Mouse (Mus musculus) small intestine, adult 2 months (tissue): Measurements from ENCODE around the gene Siah3. TPM values are rescaled to one million over a fixed set of nuclear protein-coding genes. Genes with fewer than 3 reads are reported as not detected.

Experiments used
- H3K27ac ChIP-seq: fragments of 200-500 bp; 2 replicates; pipeline ENCODE4 v1.5.1; 2012; ENCODE audit warnings: low read depth, low read length, control low read depth, inconsistent platforms; ENCODE audit not compliant: insufficient read depth
- H3K27me3 ChIP-seq: fragments of 200-500 bp; 2 replicates; pipeline ENCODE4 v1.6.1; 2012; ENCODE audit warnings: mild to moderate bottlenecking, moderate library complexity, low read length, inconsistent platforms; ENCODE audit not compliant: control insufficient read depth, insufficient read depth
- H3K36me3 ChIP-seq: fragments of 200-500 bp; 2 replicates; pipeline ENCODE4 v1.6.1; 2012; ENCODE audit warnings: mild to moderate bottlenecking, low read length, control low read depth, inconsistent platforms; ENCODE audit not compliant: control insufficient read depth, insufficient read depth
- H3K4me1 ChIP-seq: fragments of 200-500 bp; 2 replicates; pipeline ENCODE4 v1.6.1; 2012; ENCODE audit warnings: low read length, inconsistent platforms, mixed read lengths; ENCODE audit not compliant: control insufficient read depth, insufficient read depth, insufficient read length
- H3K4me3 ChIP-seq: fragments of 200-500 bp; 2 replicates; pipeline ENCODE4 v1.5.1; 2012; ENCODE audit warnings: low read depth, mild to moderate bottlenecking, control low read depth, inconsistent platforms, low read length, moderate library complexity
- CTCF ChIP-seq: fragments of 200-500 bp; IDR thresholded peaks from 2 replicates; pipeline ENCODE4 v1.5.1; 2012; ENCODE audit warnings: low read depth, mild to moderate bottlenecking, control low read depth, inconsistent platforms, low read length, moderate library complexity, mixed read lengths; ENCODE audit not compliant: insufficient replicate concordance, insufficient read length; ENCODE audit errors: extremely low read depth
- POLR2A ChIP-seq: fragments of 200-500 bp; IDR thresholded peaks from 2 replicates; pipeline ENCODE4 v1.6.1; 2012; ENCODE audit warnings: low read depth, mild to moderate bottlenecking, control low read depth, inconsistent platforms, low read length, moderate library complexity
- WGBS: fragments of 180-500 bp; shearing (Covaris S2); methylation state at CpG from one replicate; pipeline ENCODE4 v1.1.7; 2018; 5-methylcytosine and 5-hydroxymethylcytosine counted together
- polyA plus RNA-seq: library from polyadenylated mRNA; depleted of rRNA; stranded (reverse); fragments of >200 nt; gene quantifications from 2 replicates; pipeline ENCODE4 v1.2.3, GENCODE M21; 2012

Gene Siah3
- polyA plus RNA-seq, 1 experiment, result 0.04 TPM

DNA sequence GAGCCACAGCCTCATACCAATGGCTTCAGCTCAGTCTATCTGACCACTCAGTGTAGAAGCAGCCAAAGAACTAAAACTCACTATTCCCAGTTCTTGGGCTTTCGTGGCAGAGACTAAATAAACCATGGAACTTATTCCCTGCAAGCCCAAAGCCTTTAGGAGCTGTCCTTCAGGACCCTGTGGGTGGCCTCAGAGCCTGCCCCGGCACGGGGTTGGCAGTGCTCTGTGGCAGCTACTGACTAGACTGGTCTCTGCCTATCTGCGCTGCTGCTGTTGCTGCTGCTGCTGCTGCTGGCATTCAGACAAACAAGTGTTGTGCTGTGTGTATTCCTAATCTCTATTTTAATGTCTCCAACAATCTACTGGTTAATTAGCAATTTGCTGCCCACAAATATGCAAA is 1.1 kb upstream of the Siah3 start:
- 15% methylated on average over 4 of the region's 4 CpGs for WGBS

DNA sequence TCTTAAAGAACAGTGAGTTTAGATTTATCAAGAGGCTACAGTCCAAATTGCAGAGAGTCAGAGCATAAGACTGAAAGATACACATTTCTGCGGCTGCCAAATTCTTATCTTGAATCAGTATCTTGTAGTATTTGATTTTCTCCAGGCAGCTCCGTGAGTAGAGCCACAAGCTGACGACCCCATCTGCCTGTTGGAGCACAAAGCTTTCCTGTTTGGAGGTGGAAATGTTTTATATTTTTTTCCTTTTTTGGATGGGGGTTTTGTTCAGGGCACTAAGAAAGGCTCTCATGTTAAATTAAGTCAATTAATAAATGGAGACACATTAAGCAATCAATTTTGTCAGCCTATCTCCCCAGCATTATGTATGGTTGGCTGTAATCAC is 430 bp upstream of the Siah3 start:
- H3K27me3 ChIP-seq, result peaks cover 2% of the 10 kb centered on the region; the same call in 1 of the 2 replicates
- no peak overlapping the region for H3K27ac ChIP-seq
- WGBS, result 10% methylated on average over 3 of the region's 3 CpGs
- H3K4me1 ChIP-seq, result no peaks in the 10 kb centered on the region
- H3K4me3 ChIP-seq, result no peak overlapping the region
- TF ChIP-seq POLR2A (no peak), CTCF (no peak)
- H3K36me3 ChIP-seq, result no peaks in the 10 kb centered on the region

More for the DNA sequence above, 1.1 kb upstream of the Siah3 start:
- Histone ChIP-seq H3K4me3 (no peak overlapping the region), H3K36me3 (no peaks in the 10 kb centered on the region), H3K27ac (no peak overlapping the region), H3K27me3 (peaks cover 2% of the 10 kb centered on the region; the same call in 1 of the 2 replicates), H3K4me1 (no peaks in the 10 kb centered on the region)
- TF ChIP-seq POLR2A (no peak), CTCF (no peak)

DNA sequence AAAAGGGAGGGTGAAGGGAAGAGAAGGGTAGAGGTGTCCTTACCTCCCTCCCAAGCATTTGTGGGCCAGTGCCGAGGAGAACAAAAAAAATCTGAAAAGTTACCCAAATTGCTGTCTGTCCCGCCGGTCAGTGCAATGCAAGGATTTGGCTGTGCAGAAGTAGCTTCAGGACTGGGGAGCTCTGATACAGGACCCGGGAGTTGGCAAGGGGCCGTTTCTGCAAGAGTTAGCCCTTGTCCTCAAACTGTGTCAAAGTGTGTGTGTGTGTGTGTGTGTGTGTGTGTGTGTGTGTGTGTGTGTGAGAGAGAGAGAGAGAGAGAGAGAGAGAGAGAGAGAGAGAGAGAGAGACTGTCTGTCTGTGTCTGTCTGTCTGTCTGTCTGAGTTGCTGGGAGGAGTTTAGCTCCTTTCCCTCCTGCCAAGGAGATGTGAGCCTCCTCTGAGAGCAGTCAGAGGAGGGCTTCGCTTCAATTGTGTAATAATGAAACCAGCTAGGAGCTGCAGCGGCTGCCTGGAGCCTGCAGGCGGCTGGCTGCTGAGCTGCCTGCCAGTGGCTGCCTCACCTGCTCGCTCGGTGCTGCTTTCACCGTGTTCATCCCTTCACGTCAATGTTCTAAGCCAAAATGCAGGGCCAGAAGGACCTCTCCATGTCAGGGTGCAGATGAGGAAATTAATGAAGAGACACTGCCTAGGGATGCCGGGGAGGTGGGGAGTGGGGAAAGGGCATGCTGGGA is 873 bp downstream of the Siah3 start:
- peaks cover 2% of the 10 kb centered on the region; the same call in 1 of the 2 replicates for H3K27me3 ChIP-seq
- H3K36me3 ChIP-seq, result no peaks in the 10 kb centered on the region
- no peak for TF ChIP-seq POLR2A
- TF ChIP-seq CTCF, result 0 out of 2 replicates have a peak, but pooled peaks have one; percentile 9
- no peaks in the 10 kb centered on the region for H3K4me1 ChIP-seq
- no peak overlapping the region for H3K27ac ChIP-seq
- peak overlapping the region; percentile 14 for H3K4me3 ChIP-seq
- 4% methylated on average over 13 of the region's 13 CpGs for WGBS

DNA sequence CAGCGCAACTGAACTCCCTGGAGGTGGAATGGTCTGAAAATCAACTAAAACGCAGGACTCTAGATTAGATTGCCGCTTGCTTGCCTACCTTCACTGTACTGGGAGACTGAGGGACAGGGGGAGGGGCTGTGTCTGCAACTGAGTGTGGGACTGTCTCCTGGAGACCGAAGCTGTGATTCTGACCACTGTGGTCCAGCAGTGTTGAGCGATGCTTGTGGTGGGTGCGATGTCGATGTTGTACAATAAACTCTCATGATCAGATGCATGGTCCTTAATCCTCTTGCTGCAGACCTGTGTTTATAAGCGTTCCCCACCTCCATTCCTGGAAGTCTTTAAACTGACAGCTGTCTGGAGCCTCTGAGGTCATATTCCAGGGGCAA is 1.4 kb downstream of the Siah3 start:
- Histone ChIP-seq H3K27ac (no peak overlapping the region), H3K4me3 (no peak overlapping the region)

DNA sequence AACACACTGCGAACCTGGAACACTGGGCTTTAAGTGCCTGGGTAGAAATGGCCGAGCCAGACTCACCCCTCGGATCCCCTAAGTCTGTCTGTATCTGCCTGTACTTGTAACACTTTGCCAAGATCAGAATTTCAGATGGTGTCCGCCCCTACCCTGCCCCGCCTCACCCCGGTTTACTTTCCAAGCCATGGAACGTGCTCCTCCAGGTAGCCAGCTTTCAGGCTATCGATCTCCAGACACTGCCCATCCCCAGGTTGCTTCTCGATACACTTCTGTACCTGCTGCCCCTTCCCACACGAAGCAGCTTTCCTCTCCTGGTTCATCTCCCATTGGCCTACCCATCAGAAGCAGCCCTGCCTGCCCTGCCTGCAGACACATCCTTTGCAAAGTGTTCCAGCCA is 3.6 kb downstream of the Siah3 start:
- WGBS, result 73% methylated on average over 10 of the region's 10 CpGs
- Histone ChIP-seq H3K36me3 (no peaks in the 10 kb centered on the region), H3K27me3 (peaks cover 2% of the 10 kb centered on the region; the same call in 1 of the 2 replicates), H3K4me3 (no peak overlapping the region), H3K4me1 (no peaks in the 10 kb centered on the region), H3K27ac (no peak overlapping the region)
- no peak for TF ChIP-seq CTCF
- TF ChIP-seq POLR2A, result no peak

More for the DNA sequence above, 1.4 kb downstream of the Siah3 start:
- Histone ChIP-seq H3K36me3 (no peaks in the 10 kb centered on the region), H3K4me1 (no peaks in the 10 kb centered on the region), H3K27me3 (peaks cover 2% of the 10 kb centered on the region; the same call in 1 of the 2 replicates)
- 29% methylated on average over 8 of the region's 8 CpGs for WGBS
- no peak for TF ChIP-seq CTCF
- TF ChIP-seq POLR2A, result no peak

DNA sequence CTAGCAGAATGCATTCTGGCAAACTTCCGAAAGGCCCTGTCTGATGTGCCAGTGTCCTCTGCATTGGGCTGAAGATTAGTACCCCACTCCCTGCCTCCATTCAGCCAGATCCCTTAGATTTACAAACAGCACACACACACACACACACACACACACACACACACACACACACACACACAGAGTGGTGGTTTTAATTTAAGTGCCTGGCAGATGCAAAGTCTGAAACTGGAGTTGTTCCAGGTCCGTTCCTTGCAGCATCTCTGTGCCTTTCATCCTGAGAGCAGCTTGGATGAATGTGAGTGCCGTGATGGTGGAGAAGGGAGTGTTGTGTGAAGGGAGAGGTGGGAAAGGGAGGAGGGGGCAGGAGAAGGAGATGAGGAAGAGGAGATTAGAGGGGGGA is 4.2 kb downstream of the Siah3 start:
- no peak overlapping the region for H3K4me3 ChIP-seq
- TF ChIP-seq POLR2A (no peak), CTCF (no peak)
- no peaks in the 10 kb centered on the region for H3K36me3 ChIP-seq
- peaks cover 2% of the 10 kb centered on the region; the same call in 1 of the 2 replicates for H3K27me3 ChIP-seq
- H3K27ac ChIP-seq, result no peak overlapping the region
- no peaks in the 10 kb centered on the region for H3K4me1 ChIP-seq
- WGBS, result 50% methylated on average over 3 of the region's 3 CpGs

DNA sequence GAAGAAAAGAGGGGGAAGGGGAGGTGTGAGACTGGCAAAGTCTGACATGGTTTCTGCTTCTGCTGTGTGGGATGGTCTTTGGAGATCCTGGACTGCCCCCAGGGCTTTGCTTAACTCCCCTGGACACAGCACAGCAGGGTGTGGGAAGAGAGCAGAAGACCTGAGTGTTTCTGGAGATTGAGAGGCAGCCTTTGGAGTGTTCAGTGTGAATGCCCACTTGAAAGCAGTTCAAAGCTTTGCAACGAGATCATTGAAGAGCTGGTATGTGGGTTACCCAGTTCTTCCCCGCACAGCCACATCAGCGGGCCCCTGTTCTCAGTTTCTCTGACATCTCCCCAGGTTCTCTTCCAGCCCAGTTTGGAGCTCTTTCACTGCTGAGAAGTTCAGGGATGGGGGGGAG is 4.7 kb downstream of the Siah3 start:
- TF ChIP-seq POLR2A (no peak), CTCF (no peak)
- Histone ChIP-seq H3K4me3 (no peak overlapping the region), H3K36me3 (no peaks in the 10 kb centered on the region), H3K27ac (no peak overlapping the region), H3K4me1 (no peaks in the 10 kb centered on the region), H3K27me3 (peaks cover 2% of the 10 kb centered on the region; the same call in 1 of the 2 replicates)
- 71% methylated on average over 3 of the region's 3 CpGs for WGBS
